Mouse (Mus musculus) kidney, embryonic 16.5 days (tissue): Measurements from ENCODE around the gene Bag3. TPM values are rescaled to one million over a fixed set of nuclear protein-coding genes. Genes with fewer than 3 reads are reported as not detected.
A peak's percentile ranks its signal among the peaks of the same experiment; 100 is the strongest.

ENCODE experiments used
- ATAC-seq: fragments of 200-750 bp; cut with Nextera tagmentation; 2 replicates; pipeline ENCODE4 v1.8.0; 2017; ENCODE audit warnings: moderate TSS enrichment; ENCODE audit not compliant: low FRiP score, low TSS enrichment
- H3K27ac ChIP-seq: fragments of 300-500 bp; sonication (generic); 2 replicates; pipeline ENCODE4 v1.5.1; 2014; ENCODE audit warnings: low read length
- H3K27me3 ChIP-seq: fragments of 300-500 bp; sonication (generic); 2 replicates; pipeline ENCODE4 v1.6.1; 2014; ENCODE audit warnings: low read length, control low read depth, mixed read lengths; ENCODE audit not compliant: insufficient read depth
- H3K36me3 ChIP-seq: fragments of 300-500 bp; sonication (generic); 2 replicates; pipeline ENCODE4 v1.6.1; 2014; ENCODE audit warnings: low read length, control low read depth, mixed read lengths; ENCODE audit not compliant: insufficient read depth
- H3K4me1 ChIP-seq: fragments of 300-500 bp; sonication (generic); 2 replicates; pipeline ENCODE4 v1.6.1; 2014; ENCODE audit warnings: low read length, control low read depth, mixed read lengths; ENCODE audit not compliant: insufficient read depth
- H3K4me2 ChIP-seq: fragments of 300-500 bp; sonication (generic); replicated peaks from 2 replicates; pipeline ENCODE4 v1.6.1; 2014; ENCODE audit warnings: low read depth, low read length
- H3K4me3 ChIP-seq: fragments of 300-500 bp; sonication (generic); 2 replicates; pipeline ENCODE4 v1.5.1; 2014; ENCODE audit warnings: mild to moderate bottlenecking, low read length
- H3K9ac ChIP-seq: fragments of 300-500 bp; sonication (generic); replicated peaks from 2 replicates; pipeline ENCODE4 v1.6.1; 2014; ENCODE audit warnings: low read length
- H3K9me3 ChIP-seq: fragments of 300-500 bp; sonication (generic); 2 replicates; pipeline ENCODE4 v1.6.1; 2016; ENCODE audit warnings: low read length, control low read depth
- WGBS: fragments of 180-500 bp; shearing (Covaris S2); extraction: QIAGEN DNeasy Blood & Tissue Kit; methylation state at CpG from one replicate; pipeline ENCODE4 v1.1.7; 2014; 5-methylcytosine and 5-hydroxymethylcytosine counted together
- microRNA-seq: library from miRNA; unstranded; fragments of <30 nt; microRNA quantifications from one replicate; pipeline ENCODE4, GENCODE M21; 2016
- polyA plus RNA-seq: library from polyadenylated mRNA; unstranded; fragments of >200 nt; fragmentation: Nextera tagmentation; extraction: Ambion mirVana; gene quantifications from 2 replicates; pipeline ENCODE4 v1.2.1, GENCODE M21; 2015

Bag3 gene
- polyA plus RNA-seq, 1 experiment from 2014 or later, result 11.7 TPM

- Histone ChIP-seq H3K9ac (0 out of 2 replicates have a peak overlapping the region, but pooled peaks have one; percentile 7), H3K4me2 (peak overlapping the region; percentile 3; the same call in 1 of the 2 replicates), H3K27me3 (no peaks in the 10 kb centered on the region), H3K9me3 (no peaks in the 10 kb centered on the region), H3K36me3 (no peaks in the 10 kb centered on the region), H3K4me1 (peaks cover 21% of the 10 kb centered on the region), H3K27ac (peak overlapping the region; percentile 48), H3K4me3 (no peak overlapping the region)
- WGBS, result 17% methylated on average over 9 of the region's 9 CpGs
- ATAC-seq, result peak; percentile 80
Measured at GRCm38 (mm10) chr7:128591345-128592084, 68.1 kb downstream of the Bag3 start.

- peak; percentile 62; the same call in 1 of the 2 replicates for ATAC-seq
- WGBS, result 5% methylated on average over 21 of the region's 21 CpGs
- H3K27me3 ChIP-seq, result no peaks in the 10 kb centered on the region
- peak overlapping the region; percentile 48 for H3K27ac ChIP-seq
- peak overlapping the region; percentile 55 for H3K4me2 ChIP-seq
- H3K36me3 ChIP-seq, result no peaks in the 10 kb centered on the region
- 0 out of 2 replicates have a peak, but pooled peaks cover 3% of the 10 kb centered on the region for H3K9me3 ChIP-seq
- H3K4me3 ChIP-seq, result peak overlapping the region; percentile 34
- H3K9ac ChIP-seq, result peak overlapping the region; percentile 56
- H3K4me1 ChIP-seq, result peaks cover 21% of the 10 kb centered on the region
Measured at GRCm38 (mm10) chr7:128592118-128592935, 68.9 kb downstream of the Bag3 start.

GRCm38 (mm10) chr7:128592936-128593241 is 69.5 kb downstream of the Bag3 start:
- no peak overlapping the region for H3K9ac ChIP-seq
- H3K27me3 ChIP-seq, result no peaks in the 10 kb centered on the region
- peak overlapping the region; percentile 11 for H3K27ac ChIP-seq
- peak overlapping the region; percentile 55 for H3K4me2 ChIP-seq
- peak; percentile 28; the same call in 1 of the 2 replicates for ATAC-seq
- H3K4me3 ChIP-seq, result peak overlapping the region; percentile 34
- H3K4me1 ChIP-seq, result peaks cover 21% of the 10 kb centered on the region
- 6% methylated on average over 6 of the region's 6 CpGs for WGBS
- no peaks in the 10 kb centered on the region for H3K36me3 ChIP-seq
- 0 out of 2 replicates have a peak, but pooled peaks cover 3% of the 10 kb centered on the region for H3K9me3 ChIP-seq

GRCm38 (mm10) chr7:128596274-128596673 is 72.9 kb downstream of the Bag3 start:
- no peak overlapping the region for H3K27ac ChIP-seq
- 92% methylated on average over 2 of the region's 2 CpGs for WGBS
- H3K4me2 ChIP-seq, result no peak overlapping the region
- H3K9ac ChIP-seq, result no peak overlapping the region
- no peak for ATAC-seq
- H3K4me3 ChIP-seq, result no peak overlapping the region
- no peaks in the 10 kb centered on the region for H3K27me3 ChIP-seq
- no peaks in the 10 kb centered on the region for H3K36me3 ChIP-seq
- H3K9me3 ChIP-seq, result 0 out of 2 replicates have a peak, but pooled peaks cover 3% of the 10 kb centered on the region
- H3K4me1 ChIP-seq, result peaks cover 21% of the 10 kb centered on the region

Small RNAs within 50 kb of the gene (microRNA-seq; reads per million reads assigned to microRNA genes)
- gene Gm24365, result not detected

Other genes with a start within 250 kb of the Bag3 start
- gene BC017158, start 225.4 kb upstream of the Bag3 start, polyA plus RNA-seq, result 34.2 and 39.0 TPM in 2 replicates
- gene Rgs10, start 104.9 kb upstream of the Bag3 start, polyA plus RNA-seq, result 7.7 and 7.8 TPM in 2 replicates
- gene Tial1, start 61.9 kb upstream of the Bag3 start, polyA plus RNA-seq, result 22.2 and 25.6 TPM in 2 replicates
- 24.5 and 25.9 TPM in 2 replicates for gene Inpp5f, start 87.7 kb downstream of the Bag3 start, polyA plus RNA-seq
- 54.8 and 61.2 TPM in 2 replicates for gene Mcmbp, start 216.9 kb downstream of the Bag3 start, polyA plus RNA-seq
- gene Sec23ip, start 221.3 kb downstream of the Bag3 start, polyA plus RNA-seq, result 39.2 TPM in 2 replicates